Comparison of ENCODE assay signal across 28 mouse cellular contexts in the genomic region with DNA sequence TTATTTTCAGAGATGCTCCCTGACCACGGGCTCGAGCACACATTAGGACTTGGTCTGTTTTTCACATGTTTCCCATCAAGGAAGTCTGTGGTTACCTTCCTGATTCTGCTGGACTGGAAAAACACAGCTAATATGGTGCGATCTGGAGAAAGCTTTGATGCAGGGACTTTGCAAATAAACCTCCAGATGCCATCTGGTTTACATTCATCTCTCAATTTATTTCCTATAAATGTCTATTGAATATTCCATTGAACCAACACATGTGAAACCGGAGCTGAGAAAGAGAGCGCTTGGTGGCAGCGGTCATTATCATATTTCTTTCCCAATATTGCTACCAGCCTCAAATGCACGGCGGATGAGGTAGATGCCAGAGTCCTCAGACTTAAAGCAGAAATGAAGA.
DNase-seq lines count a peak whose midpoint lies in the region; ATAC-seq lines count a peak whose summit lies in the region.
"Had no signal": no experiment of that assay in that cellular context is flagged by ENCODE, and none has a peak within 500 bp of the region (broad histone marks: within the 10 kb centered on the region; RNA-seq: fewer than 3 reads in every experiment).

No protein-coding gene starts in this region.

- H3K9me3 ChIP-seq in hindbrain, embryonic 10.5 days: no peaks in the 10 kb centered on the region
- no peaks in the 10 kb centered on the region for H3K9me3 ChIP-seq in hindbrain, embryonic 14.5 days (ENCODE audit: control insufficient read depth, low read length)
- H3K9me3 ChIP-seq in embryonic facial prominence, embryonic 12.5 days: no peaks in the 10 kb centered on the region
- no peaks in the 10 kb centered on the region for H3K9me3 ChIP-seq in limb, embryonic 12.5 days
- H3K9me3 ChIP-seq: liver, embryonic 15.5 days; neural tube, embryonic 12.5 days had no signal

- no peaks in the 10 kb centered on the region for H3K36me3 ChIP-seq in hindbrain, embryonic 10.5 days
- no peaks in the 10 kb centered on the region for H3K36me3 ChIP-seq in hindbrain, embryonic 14.5 days (replicated peaks; ENCODE audit: control insufficient read depth, insufficient read depth)
- H3K36me3 ChIP-seq in embryonic facial prominence, embryonic 12.5 days: no peaks in the 10 kb centered on the region
- H3K36me3 ChIP-seq in limb, embryonic 12.5 days: no peaks in the 10 kb centered on the region
- H3K36me3 ChIP-seq: liver, embryonic 15.5 days; neural tube, embryonic 12.5 days had no signal

- no peak for ATAC-seq in hindbrain, embryonic 14.5 days (ENCODE audit: low FRiP score)
- no peak for ATAC-seq in embryonic facial prominence, embryonic 12.5 days (ENCODE audit: insufficient number of reproducible peaks, insufficient read depth, low FRiP score, low TSS enrichment)
- no peak for ATAC-seq in limb, embryonic 12.5 days (ENCODE audit: insufficient number of reproducible peaks, insufficient read depth, low FRiP score, low TSS enrichment, low read depth)
- ATAC-seq: forebrain, postnatal 0 days; hindbrain, postnatal 0 days; intestine, postnatal 0 days; midbrain, embryonic 16.5 days; Patski had no signal

- no peaks in the 10 kb centered on the region for H3K27me3 ChIP-seq in hindbrain, embryonic 10.5 days (ENCODE audit: insufficient read depth, poor library complexity, severe bottlenecking)
- no peaks in the 10 kb centered on the region for H3K27me3 ChIP-seq in hindbrain, embryonic 14.5 days (ENCODE audit: control insufficient read depth, insufficient read depth, low read length)
- no peaks in the 10 kb centered on the region for H3K27me3 ChIP-seq in embryonic facial prominence, embryonic 12.5 days
- no peaks in the 10 kb centered on the region for H3K27me3 ChIP-seq in limb, embryonic 12.5 days
- H3K27me3 ChIP-seq: liver, embryonic 15.5 days; neural tube, embryonic 12.5 days had no signal

- peaks cover 18% of the 10 kb centered on the region for H3K4me1 ChIP-seq in hindbrain, embryonic 10.5 days (replicated peaks)
- H3K4me1 ChIP-seq in hindbrain, embryonic 14.5 days (replicated peaks; ENCODE audit: control insufficient read depth, insufficient read depth, low read length): no peaks in the 10 kb centered on the region
- peaks cover 26% of the 10 kb centered on the region for H3K4me1 ChIP-seq in embryonic facial prominence, embryonic 12.5 days
- peaks cover 18% of the 10 kb centered on the region for H3K4me1 ChIP-seq in limb, embryonic 12.5 days (replicated peaks)
- H3K4me1 ChIP-seq: liver, embryonic 15.5 days; neural tube, embryonic 12.5 days had no signal

- H3K27ac ChIP-seq in hindbrain, embryonic 10.5 days: no peak overlapping the region
- no peak overlapping the region for H3K27ac ChIP-seq in hindbrain, embryonic 14.5 days
- no peak overlapping the region for H3K27ac ChIP-seq in embryonic facial prominence, embryonic 12.5 days
- peak overlapping the region; percentile 62; the same call in 1 of the 2 replicates for H3K27ac ChIP-seq in limb, embryonic 12.5 days
- H3K27ac ChIP-seq: hindbrain, postnatal 0 days; liver, embryonic 15.5 days; neural tube, embryonic 12.5 days; stomach, postnatal 0 days had no signal

- WGBS in hindbrain, embryonic 10.5 days: 69% methylated on average over 8 of the region's 8 CpGs
- 76% methylated on average over 8 of the region's 8 CpGs for WGBS in hindbrain, embryonic 14.5 days
- WGBS in embryonic facial prominence, embryonic 12.5 days: 23% methylated on average over 8 of the region's 8 CpGs
- 15% methylated on average over 8 of the region's 8 CpGs for WGBS in limb, embryonic 12.5 days

- H3K4me2 ChIP-seq in hindbrain, embryonic 14.5 days (replicated peaks): no peak overlapping the region
- peak overlapping the region; percentile 22 for H3K4me2 ChIP-seq in embryonic facial prominence, embryonic 12.5 days (replicated peaks)
- peak overlapping the region; percentile 15; the same call in 1 of the 2 replicates for H3K4me2 ChIP-seq in limb, embryonic 12.5 days
- H3K4me2 ChIP-seq: liver, embryonic 15.5 days; lung, embryonic 14.5 days; midbrain, embryonic 11.5 days; neural tube, embryonic 12.5 days had no signal

- peak; percentile 10 for DNase-seq in hindbrain, embryonic 10.5 days (ENCODE audit: low spot score)
- DNase-seq in hindbrain, embryonic 14.5 days (ENCODE audit: low spot score): no peak
- DNase-seq in urinary bladder, postnatal 25 days (ENCODE audit: low spot score): no peak
- DNase-seq in left cerebral cortex, adult 18-20 months (ENCODE audit: low spot score in 2 of 2): no peak
- no peak for DNase-seq in cerebellum, adult 9-11 months
- DNase-seq: adrenal gland, postnatal 14 days; cerebellum, adult 11 months; cerebellum, postnatal 10 days; forebrain, postnatal 0 days; gastrocnemius, postnatal 10 days; heart, postnatal 14 days; kidney, adult 9 months; kidney, postnatal 10 days; layer of hippocampus, postnatal 36 days; lung, embryonic 14.5 days; right cerebral cortex, postnatal 4 days; thymus, adult 2 months; thymus, postnatal 36 days had no signal

- H3K9ac ChIP-seq in hindbrain, embryonic 14.5 days: no peak overlapping the region
- H3K9ac ChIP-seq in embryonic facial prominence, embryonic 12.5 days: no peak overlapping the region
- no peak overlapping the region for H3K9ac ChIP-seq in limb, embryonic 12.5 days (replicated peaks)
- H3K9ac ChIP-seq: forebrain, postnatal 0 days; liver, embryonic 15.5 days; lung, embryonic 14.5 days; neural tube, embryonic 12.5 days had no signal

- no peak overlapping the region for H3K4me3 ChIP-seq in hindbrain, embryonic 10.5 days
- no peak overlapping the region for H3K4me3 ChIP-seq in hindbrain, embryonic 14.5 days (replicated peaks; ENCODE audit: low read length)
- H3K4me3 ChIP-seq in embryonic facial prominence, embryonic 12.5 days: no peak overlapping the region
- H3K4me3 ChIP-seq in limb, embryonic 12.5 days (replicated peaks): no peak overlapping the region
- H3K4me3 ChIP-seq: liver, embryonic 15.5 days; neural tube, embryonic 12.5 days had no signal
